Mouse (Mus musculus) intestine, postnatal 0 days (tissue): ENCODE results near the gene Nrros. TPM values are rescaled to one million over a fixed set of nuclear protein-coding genes. Genes with fewer than 3 reads are reported as not detected.

Experiments used
- ATAC-seq: fragments of 200-750 bp; cut with Nextera tagmentation; 2 replicates; pipeline ENCODE4 v1.8.0; 2017; ENCODE audit warnings: mild to moderate bottlenecking, moderate TSS enrichment, moderate library complexity
- H3K27ac ChIP-seq: fragments of 300-500 bp; sonication (generic); 2 replicates; pipeline ENCODE4 v1.5.1; 2014; ENCODE audit warnings: mild to moderate bottlenecking, low read depth, low read length, moderate library complexity
- H3K27me3 ChIP-seq: fragments of 300-500 bp; sonication (generic); replicated peaks from 2 replicates; pipeline ENCODE4 v1.6.1; 2014; ENCODE audit warnings: low read length, mixed read lengths; ENCODE audit not compliant: control insufficient read depth, insufficient read depth
- H3K36me3 ChIP-seq: fragments of 300-500 bp; sonication (generic); 2 replicates; pipeline ENCODE4 v1.6.1; 2014; ENCODE audit warnings: mild to moderate bottlenecking, moderate library complexity; ENCODE audit not compliant: control insufficient read depth, insufficient read depth
- H3K4me1 ChIP-seq: fragments of 300-500 bp; sonication (generic); replicated peaks from 2 replicates; pipeline ENCODE4 v1.6.1; 2014; ENCODE audit warnings: antibody characterized with exemption, low read length, mixed read lengths; ENCODE audit not compliant: control insufficient read depth, insufficient read depth
- H3K4me2 ChIP-seq: fragments of 300-500 bp; sonication (generic); replicated peaks from 2 replicates; pipeline ENCODE4 v1.6.1; 2014; ENCODE audit warnings: low read depth, mild to moderate bottlenecking, moderate library complexity
- H3K4me3 ChIP-seq: fragments of 300-500 bp; sonication (generic); 2 replicates; pipeline ENCODE4 v1.5.1; 2014; ENCODE audit warnings: low read depth, low read length
- H3K9ac ChIP-seq: fragments of 300-500 bp; sonication (generic); 2 replicates; pipeline ENCODE4 v1.6.1; 2014; ENCODE audit warnings: mild to moderate bottlenecking, low read depth, low read length
- H3K9me3 ChIP-seq: fragments of 300-500 bp; sonication (generic); 2 replicates; pipeline ENCODE4 v1.6.1; 2016; ENCODE audit warnings: mixed run types; ENCODE audit not compliant: control insufficient read depth
- CTCF ChIP-seq: sonication (generic); IDR thresholded peaks from 2 replicates; pipeline ENCODE4 v1.5.1; 2016; ENCODE audit warnings: low read depth, mild to moderate bottlenecking, control low read depth, antibody characterized with exemption, moderate library complexity
- WGBS: fragments of 180-500 bp; shearing (Covaris S2); extraction: QIAGEN DNeasy Blood & Tissue Kit; methylation state at CpG from one replicate; pipeline ENCODE4 v1.1.7; 2014; 5-methylcytosine and 5-hydroxymethylcytosine counted together
- polyA plus RNA-seq: library from polyadenylated mRNA; unstranded; fragments of >200 nt; fragmentation: Nextera tagmentation; extraction: Ambion mirVana; gene quantifications from 2 replicates; pipeline ENCODE4 v1.2.1, GENCODE M21; 2015

The Nrros gene
- polyA plus RNA-seq, 1 experiment from 2014 or later, result 4.8 TPM

DNA sequence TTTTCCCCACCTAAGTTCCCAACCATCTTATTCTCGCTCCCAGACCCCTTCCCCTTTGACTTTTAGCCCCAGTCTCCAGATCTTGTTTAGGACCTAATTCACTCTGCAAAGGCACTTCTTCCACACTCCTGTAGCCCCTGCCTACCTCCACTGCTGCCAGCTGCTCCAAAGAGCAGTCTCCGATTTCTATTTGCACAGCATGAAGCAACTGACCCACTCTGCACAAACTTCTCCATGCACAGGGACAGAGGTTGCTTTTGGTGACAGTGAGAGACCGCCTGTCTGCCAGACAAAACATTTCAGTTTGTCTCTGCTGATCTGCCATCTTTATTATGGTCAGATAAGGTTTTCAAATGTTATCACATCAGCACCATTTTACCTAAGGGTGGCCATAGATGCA lies 32.2 kb downstream of the Nrros start:
- ATAC-seq, result no peak
- Histone ChIP-seq H3K4me3 (no peak overlapping the region), H3K4me2 (no peak overlapping the region), H3K9me3 (no peaks in the 10 kb centered on the region), H3K9ac (no peak overlapping the region), H3K27me3 (no peaks in the 10 kb centered on the region), H3K27ac (no peak overlapping the region), H3K4me1 (no peaks in the 10 kb centered on the region), H3K36me3 (no peaks in the 10 kb centered on the region)
- no peak for TF ChIP-seq CTCF
- whole genome bisulfite sequencing, result 85% methylated on average over 3 of the region's 3 CpGs

DNA sequence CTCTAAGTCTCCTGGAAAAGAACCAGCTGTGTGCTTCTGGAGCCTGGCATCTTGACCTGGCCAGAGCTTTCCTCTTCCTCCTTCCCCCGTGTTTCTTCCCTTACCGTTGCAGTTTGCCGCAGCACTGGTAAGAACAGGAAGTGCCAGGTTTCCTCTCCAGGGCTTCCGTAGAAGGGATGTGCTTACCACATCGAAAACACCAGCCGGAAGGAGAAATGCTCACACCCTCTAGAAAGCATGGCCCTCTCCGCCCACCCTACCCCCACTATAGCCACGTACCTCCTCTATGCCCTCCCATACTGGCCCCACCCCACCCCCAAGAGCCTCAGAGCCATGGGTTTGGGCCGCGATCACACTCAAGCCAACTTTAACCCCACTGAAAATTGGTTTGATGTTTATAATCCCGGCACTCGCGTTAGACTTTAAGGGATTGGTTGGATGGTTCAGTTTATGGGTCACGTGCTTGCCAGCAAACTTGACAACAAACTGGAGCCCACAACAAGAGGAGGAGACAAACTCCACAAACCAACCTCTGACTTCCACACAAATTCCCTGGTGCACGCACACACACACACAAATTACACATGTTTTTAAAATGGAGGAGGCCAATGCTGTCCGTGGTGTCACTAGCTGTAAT lies 35.1 kb downstream of the Nrros start:
- peak; percentile 45 for ATAC-seq
- peak overlapping the region; percentile 48 for H3K4me2 ChIP-seq
- no peak for TF ChIP-seq CTCF
- no peaks in the 10 kb centered on the region for H3K9me3 ChIP-seq
- WGBS, result 52% methylated on average over 16 of the region's 16 CpGs
- no peaks in the 10 kb centered on the region for H3K27me3 ChIP-seq
- H3K4me1 ChIP-seq, result no peaks in the 10 kb centered on the region
- H3K9ac ChIP-seq, result no peak overlapping the region
- no peak overlapping the region; the same call in 1 of the 2 replicates for H3K4me3 ChIP-seq
- H3K27ac ChIP-seq, result no peak overlapping the region
- no peaks in the 10 kb centered on the region for H3K36me3 ChIP-seq

DNA sequence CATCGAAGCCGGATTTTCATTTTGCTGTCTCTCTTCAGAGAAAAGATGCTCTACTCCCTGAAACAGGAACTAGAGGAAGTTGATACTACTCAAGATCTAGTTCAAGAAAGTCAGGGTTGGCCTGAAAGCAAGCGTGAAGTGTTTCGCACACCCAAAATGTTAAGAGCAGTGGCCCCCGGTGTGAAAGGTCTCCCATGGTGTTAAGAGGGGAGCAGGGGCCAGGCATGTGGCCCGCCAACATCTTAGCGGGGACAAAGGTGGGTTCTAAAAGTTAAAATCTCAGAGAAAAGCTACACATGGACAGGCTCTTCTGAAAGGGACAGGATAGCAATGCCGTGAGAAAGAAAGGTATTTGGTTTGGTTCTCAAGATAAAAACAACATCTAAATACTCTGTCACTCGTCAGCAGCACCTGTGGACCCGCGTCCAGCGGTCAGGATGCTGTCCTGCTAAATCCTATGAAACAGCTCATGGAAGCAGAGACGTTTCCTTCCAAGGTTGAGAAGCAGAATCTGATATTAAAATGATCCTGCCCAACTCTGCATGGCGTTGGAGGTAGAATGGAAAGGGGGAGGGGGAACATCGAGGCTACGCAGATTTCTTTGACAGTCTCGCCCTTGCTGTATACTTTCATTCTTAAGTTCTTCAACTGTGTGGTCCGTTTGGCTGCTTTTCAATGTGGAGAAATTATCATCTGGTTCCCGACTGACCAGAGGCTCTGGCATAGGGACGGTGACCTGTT lies 35.8 kb downstream of the Nrros start:
- no peak overlapping the region for H3K9ac ChIP-seq
- 67% methylated on average over 20 of the region's 20 CpGs for WGBS
- peak overlapping the region; percentile 48 for H3K4me2 ChIP-seq
- no peaks in the 10 kb centered on the region for H3K36me3 ChIP-seq
- no peaks in the 10 kb centered on the region for H3K27me3 ChIP-seq
- no peak for TF ChIP-seq CTCF
- no peak for ATAC-seq
- no peak overlapping the region; the same call in 1 of the 2 replicates for H3K4me3 ChIP-seq
- no peak overlapping the region for H3K27ac ChIP-seq
- no peaks in the 10 kb centered on the region for H3K4me1 ChIP-seq
- H3K9me3 ChIP-seq, result no peaks in the 10 kb centered on the region

DNA sequence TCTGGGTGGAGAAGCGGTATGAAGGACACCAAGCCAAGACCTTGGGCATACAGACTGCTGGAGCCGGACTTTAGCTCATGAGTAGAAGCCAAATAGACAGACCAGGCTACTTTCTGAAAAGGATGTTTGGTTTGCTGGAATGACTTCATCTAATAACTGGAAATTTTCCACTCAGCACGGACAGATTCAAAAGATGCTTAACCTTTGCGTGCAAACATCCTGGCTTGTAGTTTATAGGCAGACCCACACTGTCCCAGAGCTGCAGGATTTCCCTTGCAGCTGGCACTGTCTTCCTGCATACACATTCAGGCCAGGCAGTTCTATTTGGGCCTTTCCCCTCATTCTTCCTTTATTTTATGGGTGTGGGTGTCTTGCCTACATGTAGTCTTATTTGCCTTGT lies 38.3 kb downstream of the Nrros start:
- no peak for ATAC-seq
- Histone ChIP-seq H3K27ac (no peak overlapping the region), H3K4me2 (no peak overlapping the region), H3K27me3 (no peaks in the 10 kb centered on the region), H3K4me1 (no peaks in the 10 kb centered on the region), H3K9ac (no peak overlapping the region), H3K36me3 (no peaks in the 10 kb centered on the region), H3K9me3 (no peaks in the 10 kb centered on the region), H3K4me3 (no peak overlapping the region)
- no peak for TF ChIP-seq CTCF
- 72% methylated on average over 4 of the region's 4 CpGs for WGBS

DNA sequence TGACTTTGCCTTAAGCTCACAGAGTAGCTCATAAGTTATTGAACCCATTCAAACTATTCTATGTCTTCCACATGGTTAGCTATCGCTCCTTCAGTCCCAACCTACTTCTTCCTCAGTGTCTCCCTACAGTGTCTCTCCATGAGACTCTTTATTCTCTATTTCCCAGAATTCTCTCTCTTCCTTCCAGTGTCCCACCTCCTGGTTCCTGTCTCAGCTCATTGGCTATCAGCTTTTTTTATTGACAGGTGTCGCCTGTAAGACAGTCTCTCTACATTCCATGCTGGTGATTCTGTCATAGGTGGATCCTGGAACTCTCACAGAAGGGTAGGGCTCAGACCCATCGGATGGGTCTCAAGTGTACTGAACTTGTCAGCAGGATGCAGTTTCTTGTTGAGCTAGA lies 40.0 kb downstream of the Nrros start:
- no peak for TF ChIP-seq CTCF
- H3K36me3 ChIP-seq, result no peaks in the 10 kb centered on the region
- 74% methylated on average over 3 of the region's 3 CpGs for WGBS
- no peaks in the 10 kb centered on the region for H3K9me3 ChIP-seq
- no peak overlapping the region for H3K4me2 ChIP-seq
- H3K27me3 ChIP-seq, result no peaks in the 10 kb centered on the region
- H3K4me1 ChIP-seq, result no peaks in the 10 kb centered on the region
- no peak overlapping the region for H3K4me3 ChIP-seq
- ATAC-seq, result no peak
- no peak overlapping the region for H3K27ac ChIP-seq
- no peak overlapping the region for H3K9ac ChIP-seq

DNA sequence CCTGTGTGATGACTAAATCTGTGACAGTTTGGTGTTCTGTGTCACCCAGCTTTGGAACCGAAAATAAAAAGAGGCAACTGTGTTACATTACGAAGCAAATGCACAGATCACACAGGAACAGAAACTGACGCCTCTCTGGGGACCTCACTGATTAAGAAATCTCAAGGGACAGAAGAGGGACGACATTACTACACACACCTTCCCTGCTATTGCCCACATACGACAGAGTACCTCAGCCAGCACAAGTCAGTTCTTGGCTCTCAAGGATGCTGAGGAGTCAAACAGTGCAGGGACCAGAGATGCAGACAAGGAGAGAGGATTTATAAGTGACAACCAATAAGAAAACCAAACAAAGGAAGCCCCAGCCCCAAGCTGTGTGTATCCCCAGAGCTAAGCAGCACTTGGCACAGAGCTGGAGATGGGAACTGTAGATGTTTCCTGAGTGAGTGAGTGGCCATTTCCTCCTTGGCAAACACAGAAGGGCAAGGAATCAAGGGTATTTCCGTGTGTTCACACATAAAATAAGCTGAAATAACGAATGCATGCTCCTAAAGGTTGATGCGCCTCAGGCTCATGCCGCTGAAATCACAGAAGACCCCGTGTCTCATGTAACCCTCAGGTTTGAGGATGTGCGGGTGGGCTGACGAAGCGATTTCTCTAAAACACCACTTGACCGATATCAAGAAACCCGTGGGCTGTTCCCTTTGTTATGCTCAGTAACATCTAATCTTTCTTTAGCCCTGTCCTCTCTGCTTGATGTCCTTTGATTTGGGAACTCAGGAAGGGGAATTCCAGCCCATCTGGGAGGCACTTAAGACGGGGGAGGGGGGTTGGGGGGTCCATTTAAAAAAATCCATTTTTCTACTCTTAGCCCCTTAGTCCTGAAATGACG lies 40.7 kb downstream of the Nrros start:
- Histone ChIP-seq H3K36me3 (no peaks in the 10 kb centered on the region), H3K27ac (no peak overlapping the region)
- no peak for ATAC-seq

More for the DNA sequence above, 40.7 kb downstream of the Nrros start:
- no peaks in the 10 kb centered on the region for H3K27me3 ChIP-seq
- no peaks in the 10 kb centered on the region for H3K4me1 ChIP-seq
- TF ChIP-seq CTCF, result no peak
- no peak overlapping the region for H3K9ac ChIP-seq
- H3K4me3 ChIP-seq, result no peak overlapping the region
- H3K4me2 ChIP-seq, result no peak overlapping the region
- H3K9me3 ChIP-seq, result no peaks in the 10 kb centered on the region
- 64% methylated on average over 17 of the region's 17 CpGs for WGBS
